Mouse (Mus musculus): ENCODE data around the gene Abcc12.

- TF ChIP-seq CTCF (IDR thresholded peaks at IDR 0.05; ENCODE audit: borderline replicate concordance, insufficient read depth, low read length) (no peak), POLR2A (IDR thresholded peaks at IDR 0.05; ENCODE audit: low read depth, low read length) (no peak)
Measured at GRCm38 (mm10) chr8:86613798-86614197, 33.3 kb upstream of the Abcc12 start.
